Mouse (Mus musculus) ES-E14 (cell line): ENCODE data around the gene Cyld.

Experiments used
- CHD2 ChIP-seq: IDR thresholded peaks from 2 replicates; pipeline ENCODE4 v1.6.1; 2014; ENCODE audit warnings: mild to moderate bottlenecking, low read depth, low read length, inconsistent platforms
- HCFC1 ChIP-seq: IDR thresholded peaks from 2 replicates; pipeline ENCODE4 v1.6.1; 2012; ENCODE audit warnings: low read length, inconsistent platforms, borderline replicate concordance; ENCODE audit not compliant: insufficient read depth
- MAFK ChIP-seq: IDR thresholded peaks from 2 replicates; pipeline ENCODE4 v1.6.1; 2014; ENCODE audit warnings: mild to moderate bottlenecking, low read depth, low read length, inconsistent platforms; ENCODE audit not compliant: insufficient read depth
- ZC3H11A ChIP-seq: IDR thresholded peaks from 2 replicates; pipeline ENCODE4 v1.6.1; 2012; ENCODE audit warnings: low read depth, mild to moderate bottlenecking, inconsistent platforms, low read length, borderline replicate concordance
- ZNF384 ChIP-seq: IDR thresholded peaks from 2 replicates; pipeline ENCODE4 v1.6.1; 2012; ENCODE audit warnings: low read depth, low read length, inconsistent platforms

DNA sequence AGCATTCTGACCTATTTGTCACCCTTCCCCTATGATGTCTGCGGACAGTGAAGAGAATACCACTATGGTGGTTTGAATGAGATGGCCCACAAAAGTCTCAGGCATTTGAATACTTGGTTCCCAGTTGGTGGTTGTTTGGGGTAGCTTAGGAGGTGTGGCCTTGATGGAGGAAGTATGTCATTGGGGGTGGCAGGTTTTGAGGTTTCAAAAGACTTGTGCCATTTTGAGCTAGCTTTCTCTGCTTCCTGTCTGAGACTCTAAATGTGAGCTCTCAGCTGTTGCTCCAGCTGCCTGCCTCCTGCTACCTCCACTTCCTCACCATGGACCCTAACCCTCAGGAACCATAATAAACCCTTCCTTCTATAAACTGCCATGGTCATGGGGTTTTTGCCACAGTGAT, 86.9 kb downstream of the Cyld start:
- TF ChIP-seq ZNF384 (no peak), ZC3H11A (no peak), CHD2 (no peak), HCFC1 (no peak), MAFK (no peak)
